Mouse (Mus musculus) T-helper 17 cell (primary cell): Measurements from ENCODE around the gene BC049715.

ENCODE experiments used
- in situ Hi-C, 2 experiments: fragments of 300-600 bp; cut with MboI, MseI; formaldehyde crosslinking; loops; 1 replicate in 1 of 2; 2 replicates in 1 of 2; pipeline ENCODE4 v1.15.1; 2025; ENCODE audit warnings: high pct_unique_total_duplicates in 2 of 2

BC049715 gene

DNA sequence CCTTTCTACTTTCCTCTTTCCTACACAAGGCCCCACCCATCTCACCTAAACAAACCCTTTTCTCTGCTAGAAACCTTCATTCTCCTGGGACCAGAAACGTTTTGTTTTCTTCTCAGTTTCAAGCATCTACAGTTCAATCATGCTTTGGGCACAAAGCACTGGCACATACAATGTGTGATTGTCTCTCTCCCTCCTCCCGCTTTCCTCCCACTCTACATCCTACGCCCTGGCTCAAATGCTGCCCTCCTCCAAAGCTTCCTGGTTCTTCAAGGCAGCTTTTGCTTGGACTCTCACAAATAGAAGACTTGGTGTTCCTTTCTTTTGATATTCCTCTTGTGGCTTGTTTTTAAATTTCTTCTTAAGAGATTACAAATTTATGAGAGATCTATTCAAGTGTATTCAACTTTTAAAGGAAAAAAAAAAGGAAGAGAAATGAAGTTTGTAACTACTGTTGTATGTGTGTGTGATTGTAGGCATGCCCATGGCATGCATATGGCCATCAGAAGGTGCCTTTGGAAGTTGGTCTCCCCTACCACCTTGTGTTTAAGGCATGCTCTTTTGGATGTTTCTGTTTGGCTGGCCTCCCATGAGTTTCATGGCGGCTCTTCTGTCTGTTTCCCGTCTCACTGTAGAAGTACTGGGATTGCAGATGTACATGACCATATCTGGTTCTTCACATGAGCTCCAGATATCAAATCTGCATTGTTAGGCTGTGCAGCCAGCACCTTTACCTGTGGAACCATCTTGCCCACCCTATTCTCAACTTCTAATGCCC, 18.5 kb downstream of the BC049715 start:
- in situ Hi-C loops = no loop called here

DNA sequence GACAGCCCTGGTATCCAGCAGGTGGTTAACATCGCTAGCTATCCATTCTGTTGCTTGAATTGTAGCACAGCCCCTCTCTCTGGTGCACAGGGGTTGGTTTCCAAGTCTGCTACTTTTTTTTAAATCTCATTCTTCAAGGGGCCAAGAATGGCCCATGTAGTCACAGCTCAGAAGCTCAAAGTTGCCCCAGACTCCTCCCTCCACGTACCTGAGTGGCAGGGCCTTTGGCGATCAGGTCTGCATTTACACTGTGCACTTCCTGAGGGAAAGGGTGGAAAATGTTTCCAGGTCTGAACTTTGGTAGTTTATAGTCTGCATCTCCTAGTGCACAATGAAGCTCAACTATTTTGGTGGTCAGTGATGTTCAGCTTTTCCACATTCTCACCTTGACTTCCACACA, 19.8 kb downstream of the BC049715 start:
- in situ Hi-C loops = no loop called here

GRCm38 (mm10) chr6:136847790-136848189, 20.4 kb downstream of the BC049715 start:
- in situ Hi-C loops = no loop called here

- in situ Hi-C loops = no loop called here
Measured at GRCm38 (mm10) chr6:136848399-136848798, 21.0 kb downstream of the BC049715 start.

- in situ Hi-C loops = no loop called here
Measured at GRCm38 (mm10) chr6:136848971-136849370, 21.5 kb downstream of the BC049715 start.

DNA sequence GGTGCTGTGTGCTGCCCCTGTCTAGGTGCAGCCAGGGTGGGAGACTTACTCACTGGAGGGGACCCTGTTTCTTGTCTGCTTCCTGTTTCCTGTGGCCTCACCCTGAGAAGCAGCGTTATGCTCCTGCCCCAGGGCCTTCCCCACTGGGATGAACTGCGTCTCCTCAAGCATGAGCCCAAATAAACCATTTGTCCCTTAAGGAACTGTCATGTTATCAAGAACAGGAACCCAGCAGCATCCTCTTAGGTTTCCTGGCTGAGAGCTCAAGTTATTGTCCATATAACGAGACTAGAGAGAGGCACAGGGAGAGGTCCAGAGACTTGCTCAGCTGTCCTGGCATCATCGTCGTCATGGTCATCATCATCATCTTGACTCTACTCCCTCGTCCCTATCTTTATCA, 22.8 kb downstream of the BC049715 start:
- in situ Hi-C loops = no loop called here

- in situ Hi-C loops = no loop called here
Measured at GRCm38 (mm10) chr6:136852348-136852747, 24.9 kb downstream of the BC049715 start.

DNA sequence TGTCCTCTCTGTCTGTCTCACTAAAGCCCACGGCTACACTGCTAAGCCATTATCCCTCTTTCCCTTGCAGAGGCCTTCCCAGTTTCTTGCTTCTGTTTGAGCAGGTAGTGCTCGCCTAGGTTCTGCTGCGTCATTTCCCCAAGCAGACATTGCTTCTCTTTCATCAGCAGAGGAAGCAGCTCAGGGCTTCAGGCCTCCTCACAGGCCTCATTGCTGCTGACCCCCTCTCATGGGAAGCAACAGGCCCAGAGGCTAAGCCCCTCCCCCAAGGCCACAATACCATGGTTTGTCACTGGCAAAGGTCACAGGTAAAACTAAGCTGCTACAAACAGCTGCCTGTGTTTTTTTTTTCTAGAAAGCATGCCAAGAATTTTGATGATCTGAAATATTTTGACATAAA, 25.3 kb downstream of the BC049715 start:
- in situ Hi-C loops = no loop called here

DNA sequence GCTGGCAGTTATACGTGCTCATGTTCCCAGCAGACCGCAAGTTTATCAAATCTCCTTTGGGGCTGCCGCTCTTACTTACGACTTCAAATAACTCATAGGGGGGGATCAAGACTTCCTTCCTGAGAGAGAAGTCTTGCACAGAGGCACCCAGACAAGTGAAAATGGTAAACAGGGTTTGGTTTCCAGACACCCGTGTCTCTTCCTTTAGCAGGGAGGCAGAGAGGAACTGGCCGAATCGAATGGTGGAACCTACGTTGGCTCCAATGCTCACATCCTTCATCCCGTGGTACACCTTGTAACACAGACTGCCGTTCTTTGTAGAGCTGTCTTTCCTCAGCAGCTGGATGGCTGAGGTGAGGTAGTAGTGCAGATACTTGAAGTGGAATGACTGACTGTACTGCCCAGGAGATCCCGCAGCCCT, 26.9 kb downstream of the BC049715 start:
- in situ Hi-C loops = no loop called here

DNA sequence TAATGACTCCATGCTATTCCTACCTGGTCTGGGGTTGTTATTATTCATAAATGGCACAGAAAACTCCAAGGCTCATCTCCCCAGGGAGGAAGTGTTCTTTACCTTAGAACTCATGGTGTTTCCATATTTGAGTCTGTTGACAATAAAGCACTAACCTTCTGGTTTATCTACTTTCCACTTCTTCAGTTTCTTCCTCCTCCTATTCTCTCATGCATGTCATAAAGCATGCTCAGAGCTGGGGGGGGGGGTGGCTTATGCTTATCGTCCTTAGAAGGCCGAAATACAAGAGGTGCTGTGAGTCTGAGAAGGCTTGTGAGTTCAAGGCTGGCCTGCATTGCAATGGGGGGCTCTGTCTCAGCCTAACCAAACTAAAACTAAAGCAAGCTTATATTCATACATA, 27.8 kb downstream of the BC049715 start:
- in situ Hi-C loops = loop anchor here (5.0 kb wide), 2 partner anchors 112 to 127 kb away; no protein-coding TSS in a partner anchor

- in situ Hi-C loops = loop anchor here (5.0 kb wide), 2 partner anchors 111 to 126 kb away; no protein-coding TSS in a partner anchor
Measured at GRCm38 (mm10) chr6:136856071-136856636, 28.7 kb downstream of the BC049715 start.

- in situ Hi-C loops = loop anchor here (5.0 kb wide), 2 partner anchors 110 to 125 kb away; no protein-coding TSS in a partner anchor
Measured at GRCm38 (mm10) chr6:136857186-136857872, 29.9 kb downstream of the BC049715 start, which contains the start of gene Art4. TSS of gene Art4 (minus strand) at chr6:136857733.

DNA sequence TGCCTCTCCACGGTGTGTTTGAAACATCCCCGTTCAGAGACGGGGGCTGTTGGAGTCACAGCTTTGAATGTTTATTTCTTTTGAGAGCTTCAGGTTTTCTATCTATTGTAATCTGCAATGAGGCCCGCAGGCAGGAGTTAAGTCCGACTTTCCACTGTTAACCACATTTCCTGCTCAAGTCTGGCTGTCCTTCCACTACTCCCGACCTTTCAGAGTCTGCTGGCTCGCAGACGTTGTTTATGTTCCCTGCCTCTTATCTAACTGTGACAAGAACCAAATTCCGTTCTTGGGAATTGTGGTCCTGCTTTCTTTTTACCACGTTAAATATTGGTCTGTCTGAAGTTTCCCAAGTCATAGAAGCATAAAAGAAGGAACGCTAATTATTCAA, 30.4 kb downstream of the BC049715 start:
- in situ Hi-C loops = loop anchor here (5.0 kb wide), 2 partner anchors 109 to 124 kb away; no protein-coding TSS in a partner anchor

GRCm38 (mm10) chr6:136858420-136858819, 31.0 kb downstream of the BC049715 start:
- in situ Hi-C loops = loop anchor here (5.0 kb wide), 2 partner anchors 109 to 124 kb away; no protein-coding TSS in a partner anchor

- in situ Hi-C loops = loop anchor here in 1 of 2 experiments (5.0 kb wide), 1 partner anchor 61 kb away; the partner anchor contains the start of genes Erp27 and Pde6h
Measured at GRCm38 (mm10) chr6:136861020-136861419, 33.6 kb downstream of the BC049715 start.

GRCm38 (mm10) chr6:136865360-136865759, 37.9 kb downstream of the BC049715 start:
- in situ Hi-C loops = no loop called here

DNA sequence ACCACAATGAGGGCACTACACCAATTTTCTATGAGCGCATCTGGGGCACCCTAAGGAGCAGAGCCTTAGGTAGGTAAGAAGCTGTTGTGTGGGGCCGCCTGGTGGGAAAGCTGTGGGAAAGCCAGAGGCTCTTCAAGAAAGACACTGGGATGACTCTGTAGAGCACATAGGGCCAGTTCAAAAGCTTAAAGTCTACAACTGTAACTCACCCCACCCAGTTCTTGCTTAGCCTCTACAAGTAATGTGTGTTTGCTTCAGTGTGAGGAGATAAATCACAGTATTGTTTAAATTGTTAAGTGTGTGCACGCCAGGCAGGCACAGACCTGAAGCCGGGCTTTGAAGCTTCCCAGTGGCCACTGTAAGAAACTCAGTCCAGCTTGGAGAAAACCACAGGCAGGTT, 38.7 kb downstream of the BC049715 start:
- in situ Hi-C loops = no loop called here

GRCm38 (mm10) chr6:136868921-136869320, 41.5 kb downstream of the BC049715 start:
- in situ Hi-C loops = no loop called here

GRCm38 (mm10) chr6:136874599-136874998, 47.2 kb downstream of the BC049715 start:
- in situ Hi-C loops = loop anchor here in 1 of 2 experiments (10.0 kb wide), 1 partner anchor 290 kb away; no protein-coding TSS in a partner anchor

DNA sequence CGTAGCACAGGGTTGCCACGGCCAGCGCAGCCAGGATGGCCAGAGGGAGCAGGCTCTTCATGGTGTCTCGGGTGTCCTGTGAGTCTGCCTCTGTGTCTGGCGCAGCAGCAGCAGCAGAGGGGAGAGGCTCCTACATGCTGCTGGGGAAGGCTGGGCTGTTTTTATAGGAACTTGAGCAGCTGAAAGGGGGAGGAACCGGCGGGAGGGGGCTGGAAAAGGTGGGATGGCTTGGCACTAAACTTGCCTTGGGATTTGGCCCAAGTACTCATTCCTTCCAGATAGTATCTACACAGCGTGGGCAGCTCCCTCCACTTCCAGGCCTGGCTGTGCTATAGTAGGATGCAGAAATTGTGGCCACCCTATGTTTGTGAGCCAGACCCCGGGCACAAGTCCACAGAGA, 48.2 kb downstream of the BC049715 start, which contains the start of gene Mgp:
Gene Mgp, minus strand, starts transcription at position 154 of the 400 bp plus-strand sequence.
- in situ Hi-C loops = loop anchor here in 1 of 2 experiments (10.0 kb wide), 1 partner anchor 289 kb away; no protein-coding TSS in a partner anchor

- in situ Hi-C loops = no loop called here
Measured at GRCm38 (mm10) chr6:136881678-136882077, 54.3 kb downstream of the BC049715 start.

GRCm38 (mm10) chr6:136883431-136883915, 56.0 kb downstream of the BC049715 start:
- in situ Hi-C loops = no loop called here
